Mouse (Mus musculus) small intestine, adult 2 months (tissue): ENCODE results near the gene Usp54.

Source experiments
- CTCF ChIP-seq: fragments of 200-500 bp; IDR thresholded peaks from 2 replicates; pipeline ENCODE4 v1.5.1; 2012; ENCODE audit warnings: low read depth, mild to moderate bottlenecking, control low read depth, inconsistent platforms, low read length, moderate library complexity, mixed read lengths; ENCODE audit not compliant: insufficient replicate concordance, insufficient read length; ENCODE audit errors: extremely low read depth
- POLR2A ChIP-seq: fragments of 200-500 bp; IDR thresholded peaks from 2 replicates; pipeline ENCODE4 v1.6.1; 2012; ENCODE audit warnings: low read depth, mild to moderate bottlenecking, control low read depth, inconsistent platforms, low read length, moderate library complexity

DNA sequence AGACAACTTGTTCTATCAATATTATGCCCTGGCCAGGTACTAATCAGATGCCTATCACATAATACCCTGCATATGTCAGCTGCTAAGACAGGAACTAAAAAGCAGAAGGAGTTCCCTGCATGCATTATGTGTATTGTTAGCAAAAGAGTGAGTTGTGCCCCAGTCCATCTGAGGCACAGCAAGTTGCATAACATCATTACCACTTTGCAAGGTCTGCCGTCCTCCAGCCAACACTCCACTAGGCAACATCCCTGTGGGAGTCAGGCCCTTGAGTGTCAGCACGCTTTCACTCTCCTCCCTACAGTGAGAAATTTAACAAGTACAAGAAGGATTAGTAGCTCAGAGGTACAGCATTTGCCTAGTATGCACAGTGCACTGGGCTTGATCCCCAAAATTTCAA, 132.4 kb downstream of the Usp54 start:
- TF ChIP-seq CTCF (no peak), POLR2A (no peak)
